Mouse (Mus musculus) heart, postnatal 10 days (tissue): ENCODE data around the gene Nacc2. TPM values are rescaled to one million over a fixed set of nuclear protein-coding genes. Genes with fewer than 3 reads are reported as not detected.

Experiments
- DNase-seq, 2 experiments: peaks; one replicate each; pipeline ENCODE4 v3.0.0; 2021
- intact Hi-C: fragments of 180-260 bp; cut with DNase I; formaldehyde crosslinking; loops from one replicate; pipeline ENCODE4 v1.15.1; 2025
- total RNA-seq, 2 experiments: library from RNA; stranded (reverse); gene quantifications; 2 replicates each; pipeline ENCODE4 v1.2.3; 2021

Gene Nacc2
- total RNA-seq, 2 experiments from 2014 or later: 12.2 to 15.9 TPM

DNA sequence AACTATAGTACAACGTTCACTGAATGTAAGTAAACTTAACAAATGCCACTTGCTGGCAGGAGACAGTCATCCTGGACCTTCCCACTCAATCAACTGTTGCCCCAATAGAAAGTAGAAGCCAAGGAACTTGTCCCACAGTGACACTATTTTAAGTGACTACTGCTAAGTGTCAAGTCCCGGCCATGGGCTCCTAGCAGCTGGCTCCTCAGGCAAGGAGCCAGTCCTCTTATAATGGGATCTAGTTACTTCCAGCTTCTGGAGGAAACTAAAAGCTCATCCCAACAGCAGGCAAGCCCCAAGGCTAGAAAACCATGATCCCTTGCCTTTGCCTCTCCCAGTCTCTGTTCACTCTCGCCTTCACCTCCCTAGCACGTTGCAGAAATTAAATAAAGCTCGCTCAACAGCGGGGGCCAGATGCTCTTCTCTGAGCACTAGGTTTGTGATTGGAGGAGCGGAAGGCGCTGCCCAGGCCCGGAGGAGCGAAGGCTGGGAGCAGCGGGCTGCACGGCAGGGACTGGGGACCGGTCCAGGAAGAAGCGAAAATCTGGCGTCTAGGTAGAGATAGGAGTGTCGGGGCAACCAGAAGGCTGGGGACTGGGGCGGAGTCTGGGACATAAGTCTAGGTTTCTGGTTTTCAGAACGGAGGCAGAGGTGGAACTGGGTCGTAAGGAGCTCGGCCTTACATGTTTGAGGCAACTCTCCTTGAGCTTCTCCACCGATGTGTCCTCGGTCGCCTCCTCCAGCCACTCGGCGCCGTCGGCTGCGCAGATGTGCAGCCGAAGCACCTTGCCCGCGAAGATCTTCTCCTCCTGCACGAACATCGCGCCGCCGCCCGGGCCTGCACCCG lies 102.1 kb downstream of the Nacc2 start:
- intact Hi-C loops: loop anchor here (2.0 kb wide), 1 partner anchor 36 kb away; no protein-coding TSS in a partner anchor
- peak; percentile 72 for DNase-seq

DNA sequence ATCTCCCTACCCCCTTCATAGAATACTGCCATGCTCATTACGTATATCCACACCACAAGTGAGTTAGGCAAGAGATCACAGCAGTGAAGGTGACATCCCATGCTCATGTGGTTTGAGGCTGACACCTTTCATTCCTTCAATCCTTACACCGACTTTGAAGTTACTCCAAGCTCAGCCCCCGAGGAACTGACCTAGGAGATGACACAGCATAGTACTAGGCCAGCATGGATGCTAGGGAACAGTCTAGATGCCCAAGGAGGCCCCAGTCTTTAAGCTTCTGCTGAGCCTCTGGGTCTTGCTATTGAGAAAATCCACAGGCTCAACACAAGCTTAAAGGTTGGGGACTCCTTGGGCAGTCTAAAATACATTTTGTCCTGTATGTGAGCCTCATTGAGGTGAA lies 103.1 kb downstream of the Nacc2 start:
- DNase-seq: no peak
- intact Hi-C loops: loop anchor here (2.0 kb wide), 1 partner anchor 35 kb away; no protein-coding TSS in a partner anchor

DNA sequence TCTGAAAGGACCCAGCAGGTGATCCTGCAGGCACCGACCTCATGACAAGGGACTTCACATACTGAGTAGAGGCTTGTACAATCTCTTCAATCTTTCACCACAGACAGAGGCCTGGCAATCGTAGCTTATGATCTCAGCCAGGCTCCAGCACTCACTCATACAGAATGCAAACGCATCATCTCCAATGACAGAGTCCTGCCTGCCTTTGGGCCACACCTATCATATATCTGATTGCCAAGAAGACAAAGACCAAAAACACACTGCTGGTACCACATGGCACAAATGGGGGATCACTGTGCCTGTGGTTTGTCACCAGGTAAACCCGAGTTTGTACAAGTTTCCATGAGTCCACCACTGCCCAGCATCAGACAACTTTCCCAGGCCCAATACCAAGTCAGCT lies 105.7 kb downstream of the Nacc2 start:
- DNase-seq: no peak
- intact Hi-C loops: no loop called here

DNA sequence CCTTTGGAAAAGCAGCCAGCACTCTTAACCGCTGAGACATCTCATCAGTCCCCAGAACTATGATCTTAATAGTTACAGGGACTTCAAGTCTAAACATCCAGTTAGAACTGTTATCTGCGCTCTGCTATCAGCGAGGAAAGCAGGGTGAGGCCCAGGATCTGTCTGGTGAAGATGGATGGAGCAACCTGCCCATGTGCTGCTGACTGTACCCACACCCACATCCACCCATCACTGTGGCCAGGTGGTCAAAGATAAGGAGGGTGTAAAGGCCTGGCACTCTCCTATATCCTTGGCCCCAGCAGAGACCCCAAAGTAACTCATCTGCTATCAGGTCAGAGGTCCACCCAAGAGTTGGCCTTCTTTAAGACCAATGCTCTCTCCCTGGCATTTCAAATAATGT lies 109.3 kb downstream of the Nacc2 start:
- DNase-seq: no peak
- intact Hi-C loops: no loop called here

DNA sequence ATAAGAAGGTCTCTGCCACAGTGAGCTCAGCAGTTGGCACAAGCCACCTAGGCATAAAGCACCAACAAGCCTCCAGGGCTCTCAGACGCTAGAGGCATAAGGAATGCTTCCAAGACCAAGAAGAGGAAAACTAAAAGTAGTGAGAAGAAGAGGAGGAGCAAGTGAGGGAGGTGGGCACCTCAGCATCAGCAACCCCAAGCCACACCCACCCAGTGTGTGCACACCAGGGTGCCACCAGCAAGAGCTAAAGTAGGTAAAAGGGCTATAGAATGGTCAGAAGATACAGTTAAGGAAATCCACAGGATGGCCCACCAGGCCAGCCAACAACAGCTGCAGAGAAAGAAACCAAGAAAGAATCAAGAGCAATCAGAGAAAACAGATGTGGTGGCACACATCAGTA lies 111.6 kb downstream of the Nacc2 start:
- intact Hi-C loops: no loop called here
- no peak for DNase-seq

Other genes with a start within 250 kb of the Nacc2 start
- 10 to 100 TPM; 36.3 to 37.1 TPM for gene Camsap1, start 139.9 kb downstream of the Nacc2 start, total RNA-seq
- gene Ubac1, start 101.5 kb downstream of the Nacc2 start, total RNA-seq: 10 to 100 TPM; 71.6 to 76.9 TPM
- gene Lhx3, start 85.1 kb upstream of the Nacc2 start, total RNA-seq: not detected
- 10 to 100 TPM; 11.8 to 12.8 TPM for gene Qsox2, start 114.3 kb upstream of the Nacc2 start, total RNA-seq
- gene Ccdc187, start 171.3 kb upstream of the Nacc2 start, total RNA-seq: under 1 TPM; 0.05 to 0.22 TPM
- 100 to 1,000 TPM; 168 to 234 TPM for gene Gpsm1, start 192.3 kb upstream of the Nacc2 start, total RNA-seq
- 10 to 100 TPM; 14.8 to 16.3 TPM for gene Dnlz, start 228.9 kb upstream of the Nacc2 start, total RNA-seq
- 1 to 10 TPM; 1.2 to 1.3 TPM for gene Card9, start 237.7 kb upstream of the Nacc2 start, total RNA-seq